Mouse (Mus musculus) ES-Bruce4 (cell line): Measurements from ENCODE around the gene Nkx2-3.

Experiments
- EP300 ChIP-seq: IDR thresholded peaks from 2 replicates; pipeline ENCODE4 v1.6.1; 2011; ENCODE audit warnings: low read depth, low read length; ENCODE audit not compliant: insufficient read depth
- POLR2A ChIP-seq: IDR thresholded peaks from one replicate; pipeline ENCODE4 v1.8.1; 2011; ENCODE audit warnings: low read length; ENCODE audit not compliant: insufficient read depth

DNA sequence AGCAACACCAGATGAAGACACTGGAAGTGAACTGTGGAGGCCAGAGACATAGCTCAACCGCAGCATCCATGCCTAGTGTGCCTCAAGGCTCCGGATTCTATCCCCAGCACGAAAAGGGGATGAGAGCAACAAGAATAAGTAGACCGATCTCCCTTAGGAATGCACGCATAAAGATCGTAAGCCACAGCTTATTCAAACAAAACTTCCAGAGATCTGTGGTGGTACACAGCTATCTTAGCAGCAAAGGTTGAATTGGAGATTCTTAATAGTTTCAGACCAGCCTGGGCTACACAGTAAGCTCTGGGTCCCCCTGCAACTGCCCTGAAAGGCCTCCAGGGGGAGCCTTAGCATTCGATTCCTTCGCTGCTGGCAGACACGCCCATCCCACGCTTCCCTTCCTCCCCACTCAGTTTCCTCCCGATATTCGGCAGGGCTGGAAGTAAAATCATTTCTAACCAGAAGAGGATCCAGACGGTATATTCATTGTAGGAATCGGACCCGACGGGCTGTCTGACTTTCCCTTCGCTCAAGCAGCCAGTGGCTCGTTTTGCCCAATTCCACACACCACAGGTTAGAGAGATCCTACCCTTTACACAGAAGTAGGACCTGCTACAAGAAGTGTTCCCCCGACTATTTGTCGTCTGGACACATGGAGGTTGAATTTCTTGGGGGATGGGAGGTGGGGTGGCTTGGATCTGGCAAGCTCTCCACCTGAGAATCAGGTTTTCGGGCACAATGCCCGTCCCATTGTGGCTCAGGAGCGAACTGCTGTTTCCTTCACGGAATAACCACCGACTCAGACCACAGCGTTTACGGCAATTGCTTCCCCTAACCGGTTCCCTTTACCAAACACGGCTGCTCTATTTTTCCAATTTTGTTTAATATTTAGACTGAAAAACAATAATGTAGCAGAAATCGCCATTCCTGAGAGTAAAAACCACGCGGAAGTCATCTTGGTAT is 41.0 kb upstream of the Nkx2-3 start:
- TF ChIP-seq EP300, result no peak
- TF ChIP-seq POLR2A, result no peak
